Mouse (Mus musculus): ENCODE results near the gene Tbc1d25.

GRCm38 (mm10) chrX:8206694-8207197, 30.8 kb upstream of the Tbc1d25 start:
- TF ChIP-seq CTCF (conservative IDR thresholded peaks at IDR 0.05; ENCODE audit: low read length) (no peak), POU5F1 (IDR thresholded peaks at IDR 0.05; ENCODE audit: borderline replicate concordance, low read length) (no peak)
